Mouse (Mus musculus) hindbrain, embryonic 16.5 days (tissue): Measurements from ENCODE around the gene Prph. TPM values are rescaled to one million over a fixed set of nuclear protein-coding genes. Genes with fewer than 3 reads are reported as not detected.

Experiments used
- ATAC-seq: fragments of 200-750 bp; cut with Nextera tagmentation; 2 replicates; pipeline ENCODE4 v1.8.0; 2017; ENCODE audit warnings: moderate TSS enrichment, moderate library complexity
- H3K27ac ChIP-seq: fragments of 300-500 bp; sonication (generic); 2 replicates; pipeline ENCODE4 v1.5.1; 2014; ENCODE audit warnings: low read depth, mild to moderate bottlenecking, control low read depth, low read length, moderate library complexity
- H3K27me3 ChIP-seq: fragments of 300-500 bp; sonication (generic); replicated peaks from 2 replicates; pipeline ENCODE4 v1.6.1; 2014; ENCODE audit warnings: low read length; ENCODE audit not compliant: control insufficient read depth, insufficient read depth
- H3K36me3 ChIP-seq: fragments of 300-500 bp; sonication (generic); 2 replicates; pipeline ENCODE4 v1.6.1; 2014; ENCODE audit warnings: mild to moderate bottlenecking, low read length, moderate library complexity, mixed read lengths; ENCODE audit not compliant: control insufficient read depth, insufficient read depth
- H3K4me1 ChIP-seq: fragments of 300-500 bp; sonication (generic); 2 replicates; pipeline ENCODE4 v1.6.1; 2014; ENCODE audit warnings: low read depth, low read length; ENCODE audit not compliant: control insufficient read depth, insufficient read depth
- H3K4me2 ChIP-seq: fragments of 300-500 bp; sonication (generic); 2 replicates; pipeline ENCODE4 v1.6.1; 2014; ENCODE audit warnings: mild to moderate bottlenecking, low read length, control low read depth, moderate library complexity
- H3K4me3 ChIP-seq: fragments of 300-500 bp; sonication (generic); 2 replicates; pipeline ENCODE4 v1.5.1; 2014; ENCODE audit warnings: mild to moderate bottlenecking, low read length, control low read depth, moderate library complexity
- H3K9ac ChIP-seq: fragments of 300-500 bp; sonication (generic); 2 replicates; pipeline ENCODE4 v1.6.1; 2014; ENCODE audit warnings: low read depth, mild to moderate bottlenecking, control low read depth, low read length, moderate library complexity
- H3K9me3 ChIP-seq: fragments of 300-500 bp; sonication (generic); 2 replicates; pipeline ENCODE4 v1.6.1; 2014; ENCODE audit warnings: mild to moderate bottlenecking, low read length, moderate library complexity; ENCODE audit not compliant: control insufficient read depth
- WGBS: fragments of 180-500 bp; shearing (Covaris S2); extraction: QIAGEN DNeasy Blood & Tissue Kit; methylation state at CpG from one replicate; pipeline ENCODE4 v1.1.7; 2014; 5-methylcytosine and 5-hydroxymethylcytosine counted together
- microRNA-seq: library from miRNA; unstranded; fragments of <30 nt; microRNA quantifications from one replicate; pipeline ENCODE4, GENCODE M21; 2017
- polyA plus RNA-seq: library from polyadenylated mRNA; unstranded; fragments of >200 nt; fragmentation: Nextera tagmentation; extraction: Ambion mirVana; gene quantifications from 2 replicates; pipeline ENCODE4 v1.2.1, GENCODE M21; 2015

The Prph gene
- polyA plus RNA-seq, 1 experiment from 2014 or later, result 52.8 TPM

DNA sequence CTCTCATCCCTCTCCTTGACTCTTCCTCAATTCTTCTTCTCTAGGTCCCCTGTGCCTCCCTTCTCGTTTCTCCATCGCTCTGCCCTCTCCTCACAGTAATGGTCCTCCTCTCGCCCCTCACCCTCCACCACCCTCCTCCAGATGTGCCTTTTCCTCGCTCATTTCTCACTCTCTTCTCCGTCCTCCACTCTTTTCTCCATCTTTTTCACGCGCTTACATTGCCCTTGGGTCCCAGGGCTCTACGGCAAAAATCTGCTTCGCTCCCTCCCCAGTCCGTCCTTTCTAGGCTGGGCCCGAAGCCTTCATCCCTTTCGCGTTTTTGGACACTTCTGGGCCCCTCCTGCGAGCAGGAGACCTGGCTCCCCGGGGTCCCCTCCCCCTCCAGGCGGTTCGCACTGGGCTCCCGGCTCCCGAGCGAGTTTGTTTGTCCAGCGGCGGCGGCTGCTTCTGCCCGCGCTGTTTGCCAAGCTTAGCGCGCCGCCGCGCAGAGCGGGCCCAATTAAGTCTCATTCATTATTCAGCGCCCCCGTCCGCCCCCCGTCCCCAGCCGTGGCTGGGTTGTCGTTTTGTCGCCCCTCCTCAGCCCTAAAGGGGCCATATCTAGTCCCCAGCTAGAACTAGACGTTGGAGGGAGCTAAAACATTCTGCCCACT, 43.0 kb downstream of the Prph start:
- Histone ChIP-seq H3K9me3 (no peaks in the 10 kb centered on the region), H3K27ac (no peak overlapping the region), H3K4me2 (peak overlapping the region; percentile 87), H3K27me3 (peaks cover 28% of the 10 kb centered on the region), H3K4me3 (peak overlapping the region; percentile 44), H3K9ac (peak overlapping the region; percentile 39; the same call in 1 of the 2 replicates), H3K36me3 (no peaks in the 10 kb centered on the region), H3K4me1 (peaks cover 30% of the 10 kb centered on the region)
- under 1% methylated on average over 30 of the region's 39 CpGs for WGBS
- no peak for ATAC-seq

DNA sequence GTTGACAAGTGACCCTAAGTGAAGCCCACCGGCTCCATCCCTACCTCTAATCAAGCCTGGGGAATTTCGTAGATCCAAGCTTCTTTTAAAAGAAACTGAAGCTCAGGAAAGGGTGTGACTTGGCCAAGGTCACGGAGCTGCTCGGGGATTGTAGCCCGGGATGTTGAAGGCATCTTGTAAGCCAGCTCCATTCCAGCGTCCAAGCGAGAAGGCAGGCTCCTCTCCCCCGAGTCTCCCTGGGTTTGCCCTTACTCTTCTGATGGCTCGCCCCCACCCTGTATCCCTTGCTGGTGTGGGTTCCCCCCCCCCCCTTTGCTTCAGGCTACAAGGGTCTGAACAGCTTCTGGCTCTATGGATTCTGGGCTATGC, 43.5 kb downstream of the Prph start:
- Histone ChIP-seq H3K27me3 (peaks cover 25% of the 10 kb centered on the region), H3K9me3 (no peaks in the 10 kb centered on the region), H3K36me3 (no peaks in the 10 kb centered on the region), H3K9ac (no peak overlapping the region), H3K4me1 (peaks cover 29% of the 10 kb centered on the region), H3K4me3 (peak overlapping the region; percentile 44), H3K27ac (no peak overlapping the region), H3K4me2 (peak overlapping the region; percentile 87)
- 2% methylated on average over 9 of the region's 9 CpGs for WGBS
- ATAC-seq, result no peak

DNA sequence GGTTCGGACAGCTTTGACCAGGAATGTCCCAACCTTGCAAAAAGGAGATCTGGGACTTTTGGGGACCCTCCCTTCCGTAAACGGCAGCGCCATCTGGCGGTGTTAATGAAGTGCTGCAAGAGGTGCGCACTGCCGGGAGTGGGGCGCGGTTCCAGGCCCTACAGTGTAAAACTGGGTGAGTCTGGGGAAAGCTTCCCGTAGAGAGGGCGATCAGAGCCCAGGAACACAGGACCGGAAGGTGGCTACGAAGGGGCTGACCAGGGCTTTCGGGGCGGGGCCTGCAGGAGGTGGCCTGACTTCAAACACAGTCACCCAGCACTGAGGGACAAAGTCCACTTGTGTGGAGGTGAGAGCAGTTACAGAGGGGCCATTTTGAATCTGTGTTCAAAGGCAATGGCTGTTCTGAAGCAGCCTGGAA, 44.2 kb downstream of the Prph start:
- H3K4me2 ChIP-seq, result peak overlapping the region; percentile 33
- ATAC-seq, result peak; percentile 51
- no peak overlapping the region for H3K9ac ChIP-seq
- WGBS, result under 1% methylated on average over 15 of the region's 15 CpGs
- no peaks in the 10 kb centered on the region for H3K9me3 ChIP-seq
- H3K36me3 ChIP-seq, result no peaks in the 10 kb centered on the region
- peaks cover 25% of the 10 kb centered on the region for H3K27me3 ChIP-seq
- no peak overlapping the region for H3K4me3 ChIP-seq
- peaks cover 23% of the 10 kb centered on the region for H3K4me1 ChIP-seq
- H3K27ac ChIP-seq, result no peak overlapping the region

DNA sequence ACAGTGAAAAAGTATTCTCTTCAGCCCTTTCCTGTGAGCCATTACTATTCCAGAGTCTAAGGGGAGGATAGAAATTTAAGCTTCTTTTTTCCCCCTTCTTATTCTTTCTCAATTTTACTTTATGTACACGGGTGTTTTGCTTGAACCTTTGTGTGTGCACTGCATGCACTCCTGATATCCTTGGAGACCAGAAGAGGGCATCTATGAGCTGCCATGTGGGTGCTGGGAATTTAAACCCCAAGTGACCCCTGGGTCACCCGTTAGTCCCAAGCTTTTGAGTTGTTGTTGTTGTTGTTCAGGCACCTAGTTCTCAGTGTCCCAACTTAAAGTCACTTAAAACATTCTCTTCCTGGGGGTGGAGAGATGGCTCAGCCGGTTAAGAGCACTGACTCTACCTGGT, 45.0 kb downstream of the Prph start:
- Histone ChIP-seq H3K4me1 (peaks cover 21% of the 10 kb centered on the region), H3K36me3 (no peaks in the 10 kb centered on the region), H3K27ac (no peak overlapping the region), H3K27me3 (peaks cover 24% of the 10 kb centered on the region), H3K9me3 (no peaks in the 10 kb centered on the region), H3K4me3 (no peak overlapping the region), H3K4me2 (no peak overlapping the region), H3K9ac (no peak overlapping the region)
- ATAC-seq, result no peak
- WGBS, result 57% methylated on average over 3 of the region's 3 CpGs

DNA sequence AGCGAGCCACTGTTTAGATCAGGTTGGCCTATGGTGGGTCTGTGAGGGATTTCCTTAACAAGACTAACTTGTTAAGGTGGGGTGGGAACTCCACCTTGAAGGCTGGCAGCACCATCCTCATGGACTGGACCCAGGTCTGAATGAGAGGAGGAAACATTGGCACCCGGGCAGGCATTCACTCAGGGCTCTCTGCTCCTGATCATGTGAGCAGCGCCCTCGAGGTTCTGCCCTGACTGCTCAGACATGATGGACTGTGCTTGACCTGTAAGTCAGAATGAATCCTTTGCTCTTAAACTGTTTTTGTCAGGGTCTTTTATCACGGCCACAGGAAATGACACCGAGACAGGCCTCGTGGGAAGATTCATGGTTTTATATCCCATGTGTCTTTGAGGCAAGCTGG, 50.3 kb downstream of the Prph start:
- no peak overlapping the region for H3K4me2 ChIP-seq
- H3K4me1 ChIP-seq, result no peaks in the 10 kb centered on the region
- H3K27me3 ChIP-seq, result peaks cover 2% of the 10 kb centered on the region; the same call in 1 of the 2 replicates
- no peaks in the 10 kb centered on the region for H3K9me3 ChIP-seq
- no peak overlapping the region for H3K9ac ChIP-seq
- ATAC-seq, result no peak
- no peaks in the 10 kb centered on the region for H3K36me3 ChIP-seq
- no peak overlapping the region for H3K27ac ChIP-seq
- no peak overlapping the region for H3K4me3 ChIP-seq
- WGBS, result 62% methylated on average over 7 of the region's 7 CpGs

DNA sequence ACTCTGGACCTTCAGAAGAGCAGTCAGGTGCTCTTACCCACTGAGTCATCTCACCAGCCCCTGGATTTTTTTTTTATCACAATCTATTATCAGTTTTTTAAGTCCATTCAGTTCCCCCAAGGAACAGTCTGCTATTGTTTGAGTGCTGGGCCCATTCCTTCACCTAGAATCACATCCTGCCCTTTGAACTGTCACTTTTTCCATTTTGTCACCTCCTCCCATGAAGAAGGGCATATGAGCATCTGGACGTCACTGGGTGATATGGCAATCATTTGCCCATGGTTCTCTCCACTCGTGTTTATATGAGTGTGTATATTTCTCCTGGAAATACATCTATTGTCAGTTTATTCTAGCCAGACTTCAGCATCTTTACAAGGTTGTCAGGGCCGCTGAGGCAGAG, 52.9 kb downstream of the Prph start:
- H3K36me3 ChIP-seq, result no peaks in the 10 kb centered on the region
- no peak overlapping the region for H3K9ac ChIP-seq
- no peaks in the 10 kb centered on the region for H3K4me1 ChIP-seq
- 82% methylated on average over 3 of the region's 3 CpGs for WGBS
- H3K27me3 ChIP-seq, result no peaks in the 10 kb centered on the region
- no peak overlapping the region for H3K4me3 ChIP-seq
- H3K27ac ChIP-seq, result no peak overlapping the region
- H3K4me2 ChIP-seq, result no peak overlapping the region
- ATAC-seq, result no peak
- no peaks in the 10 kb centered on the region for H3K9me3 ChIP-seq

Small RNA genes within 50 kb of the gene (microRNA-seq; reads per million reads assigned to microRNA genes)
- not detected for gene Mir6960

Other genes with a start within 250 kb of the Prph start
- 0.30 and 0.31 TPM in 2 replicates for gene Ddn, start 245.7 kb upstream of the Prph start, polyA plus RNA-seq
- 72.5 and 74.4 TPM in 2 replicates for gene Prkag1, start 223.7 kb upstream of the Prph start, polyA plus RNA-seq
- 8.8 and 9.3 TPM in 2 replicates for gene Kmt2d, start 184.0 kb upstream of the Prph start, polyA plus RNA-seq
- 31.4 and 33.4 TPM in 2 replicates for gene Rhebl1, start 160.6 kb upstream of the Prph start, polyA plus RNA-seq
- gene Dhh, start 156.6 kb upstream of the Prph start, polyA plus RNA-seq, result 1.3 and 2.1 TPM in 2 replicates
- gene Lmbr1l, start 136.9 kb upstream of the Prph start, polyA plus RNA-seq, result 25.9 and 27.0 TPM in 2 replicates
- gene Tuba1b, start 120.6 kb upstream of the Prph start, polyA plus RNA-seq, result 1,672 and 1,683 TPM in 2 replicates
- gene Gm49450, start 101.6 kb upstream of the Prph start, polyA plus RNA-seq, result not detected in 2 replicates
- gene Tuba1a, start 101.5 kb upstream of the Prph start, polyA plus RNA-seq, result 15,480 and 15,543 TPM in 2 replicates
- gene Tuba1c, start 25.3 kb upstream of the Prph start, polyA plus RNA-seq, result 20.8 and 23.3 TPM in 2 replicates
- gene Troap, start 19.4 kb downstream of the Prph start, polyA plus RNA-seq, result 5.6 and 8.7 TPM in 2 replicates
- gene C1ql4, start 32.6 kb downstream of the Prph start, polyA plus RNA-seq, result 4.0 and 5.7 TPM in 2 replicates
- 0.92 and 1.1 TPM in 2 replicates for gene Dnajc22, start 38.0 kb downstream of the Prph start, polyA plus RNA-seq
- gene Spats2, start 70.7 kb downstream of the Prph start, polyA plus RNA-seq, result 23.8 and 28.8 TPM in 2 replicates
- 1.1 TPM in 2 replicates for gene Kcnh3, start 169.7 kb downstream of the Prph start, polyA plus RNA-seq
- 204 and 215 TPM in 2 replicates for gene Mcrs1, start 196.8 kb downstream of the Prph start, polyA plus RNA-seq
- 114 and 117 TPM in 2 replicates for gene Prpf40b, start 239.9 kb downstream of the Prph start, polyA plus RNA-seq
- 0.85 and 1.2 TPM in 2 replicates for gene Fam186b, start 240.7 kb downstream of the Prph start, polyA plus RNA-seq